Mouse (Mus musculus): Measurements from ENCODE around the gene Isg15.
"Not testable (repeated sequence)": the region's sequence is repeated elsewhere in the genome, so short reads cannot be mapped to it uniquely, and the experiment has no call there.

Isg15 gene

GRCm38 (mm10) chr4:156166477-156166876 lies 34.1 kb downstream of the Isg15 start:
- in situ Hi-C loops (cut with MboI, MseI): no loop called here

GRCm38 (mm10) chr4:156154771-156155170 lies 45.8 kb downstream of the Isg15 start:
- in situ Hi-C loops (cut with MboI, MseI): no loop called here

- in situ Hi-C loops (cut with MboI, MseI): not testable (repeated sequence)
Observed at GRCm38 (mm10) chr4:156150887-156151286, 49.7 kb downstream of the Isg15 start.

Measured in T-helper 1 cell (primary cell).